Mouse (Mus musculus) midbrain, postnatal 0 days (tissue): ENCODE results near the gene Ak5. TPM values are rescaled to one million over a fixed set of nuclear protein-coding genes. Genes with fewer than 3 reads are reported as not detected.

ENCODE experiments used
- ATAC-seq: fragments of 200-750 bp; cut with Nextera tagmentation; 2 replicates; pipeline ENCODE4 v1.8.0; 2017; ENCODE audit warnings: moderate number of reproducible peaks, mild to moderate bottlenecking, moderate TSS enrichment, moderate library complexity; ENCODE audit not compliant: low FRiP score
- DNase-seq: peaks from one replicate; pipeline ENCODE4 v3.0.0-alpha.2; 2015; ENCODE audit warnings: low spot score
- H3K27ac ChIP-seq: fragments of 300-500 bp; sonication (generic); 2 replicates; pipeline ENCODE4 v1.5.1; 2014; ENCODE audit warnings: low read depth, mild to moderate bottlenecking, low read length, mixed read lengths
- H3K27me3 ChIP-seq: fragments of 300-500 bp; sonication (generic); 2 replicates; pipeline ENCODE4 v1.6.1; 2014; ENCODE audit warnings: low read length, control low read depth, mixed read lengths; ENCODE audit not compliant: insufficient read depth
- H3K36me3 ChIP-seq: fragments of 300-500 bp; sonication (generic); 2 replicates; pipeline ENCODE4 v1.6.1; 2014; ENCODE audit warnings: low read length, control low read depth, mixed read lengths; ENCODE audit not compliant: insufficient read depth
- H3K4me1 ChIP-seq: fragments of 300-500 bp; sonication (generic); 2 replicates; pipeline ENCODE4 v1.6.1; 2014; ENCODE audit warnings: mild to moderate bottlenecking, control low read depth, antibody characterized with exemption, low read length, mixed read lengths; ENCODE audit not compliant: insufficient read depth
- H3K4me2 ChIP-seq: fragments of 300-500 bp; sonication (generic); 2 replicates; pipeline ENCODE4 v1.6.1; 2014; ENCODE audit warnings: low read depth, mild to moderate bottlenecking, low read length, mixed read lengths; ENCODE audit not compliant: poor library complexity, severe bottlenecking
- H3K4me3 ChIP-seq: fragments of 300-500 bp; sonication (generic); 2 replicates; pipeline ENCODE4 v1.5.1; 2014; ENCODE audit warnings: low read depth, mild to moderate bottlenecking, low read length, moderate library complexity
- H3K9ac ChIP-seq: fragments of 300-500 bp; sonication (generic); replicated peaks from 2 replicates; pipeline ENCODE4 v1.6.1; 2014; ENCODE audit warnings: mild to moderate bottlenecking, low read length, moderate library complexity, mixed read lengths; ENCODE audit not compliant: poor library complexity, severe bottlenecking
- H3K9me3 ChIP-seq: fragments of 300-500 bp; sonication (generic); 2 replicates; pipeline ENCODE4 v1.6.1; 2016; ENCODE audit warnings: low read length, control low read depth
- CTCF ChIP-seq: IDR thresholded peaks from 2 replicates; pipeline ENCODE4 v1.5.1; 2016; ENCODE audit warnings: antibody characterized with exemption, mild to moderate bottlenecking
- WGBS: fragments of 180-500 bp; shearing (Covaris S2); extraction: QIAGEN DNeasy Blood & Tissue Kit; methylation state at CpG from one replicate; pipeline ENCODE4 v1.1.7; 2014; 5-methylcytosine and 5-hydroxymethylcytosine counted together
- polyA plus RNA-seq: library from polyadenylated mRNA; unstranded; fragments of >200 nt; fragmentation: Nextera tagmentation; extraction: Ambion mirVana; gene quantifications from 2 replicates; pipeline ENCODE4 v1.2.1, GENCODE M21; 2015
- total RNA-seq: library from RNA; depleted of rRNA; stranded (reverse); fragments of >200 nt; gene quantifications from 2 replicates; pipeline ENCODE4 v1.2.3, GENCODE M21; 2014

Ak5 gene
- total and polyA plus RNA-seq, 2 experiments from 2014 or later: 14.0 to 22.3 TPM

GRCm38 (mm10) chr3:152474582-152475277 lies 193.4 kb downstream of the Ak5 start:
- H3K27ac ChIP-seq: no peak overlapping the region
- H3K36me3 ChIP-seq: no peaks in the 10 kb centered on the region
- H3K27me3 ChIP-seq: no peaks in the 10 kb centered on the region
- peak; percentile 79 for DNase-seq
- ATAC-seq: no peak
- 62% methylated on average over 15 of the region's 15 CpGs for WGBS
- TF ChIP-seq CTCF: peak; percentile 79
- H3K4me3 ChIP-seq: no peak overlapping the region
- H3K4me1 ChIP-seq: no peaks in the 10 kb centered on the region
- no peaks in the 10 kb centered on the region for H3K9me3 ChIP-seq
- H3K9ac ChIP-seq: no peak overlapping the region
- no peak overlapping the region for H3K4me2 ChIP-seq

- ATAC-seq: no peak
Measured at GRCm38 (mm10) chr3:152472676-152473075, 195.5 kb downstream of the Ak5 start.

GRCm38 (mm10) chr3:152470347-152470746 lies 197.8 kb downstream of the Ak5 start:
- Histone ChIP-seq H3K4me3 (no peak overlapping the region), H3K27me3 (no peaks in the 10 kb centered on the region), H3K36me3 (no peaks in the 10 kb centered on the region), H3K9ac (no peak overlapping the region), H3K9me3 (no peaks in the 10 kb centered on the region), H3K4me2 (no peak overlapping the region), H3K4me1 (no peaks in the 10 kb centered on the region), H3K27ac (no peak overlapping the region)
- no peak for ATAC-seq
- 85% methylated on average over 10 of the region's 10 CpGs for WGBS
- DNase-seq: no peak
- TF ChIP-seq CTCF: no peak

More at GRCm38 (mm10) chr3:152472676-152473075, 195.5 kb downstream of the Ak5 start:
- Histone ChIP-seq H3K4me3 (no peak overlapping the region), H3K27ac (no peak overlapping the region), H3K9ac (no peak overlapping the region), H3K9me3 (no peaks in the 10 kb centered on the region), H3K4me2 (no peak overlapping the region), H3K4me1 (no peaks in the 10 kb centered on the region), H3K36me3 (no peaks in the 10 kb centered on the region), H3K27me3 (no peaks in the 10 kb centered on the region)
- DNase-seq: no peak
- no peak for TF ChIP-seq CTCF
- WGBS: 89% methylated on average over 16 of the region's 16 CpGs

- Histone ChIP-seq H3K4me3 (no peak overlapping the region), H3K9ac (no peak overlapping the region), H3K27ac (no peak overlapping the region), H3K9me3 (no peaks in the 10 kb centered on the region), H3K4me1 (no peaks in the 10 kb centered on the region), H3K27me3 (no peaks in the 10 kb centered on the region), H3K36me3 (no peaks in the 10 kb centered on the region), H3K4me2 (no peak overlapping the region)
- ATAC-seq (no peak), DNase-seq (no peak)
- no peak for TF ChIP-seq CTCF
- WGBS: 82% methylated on average over 18 of the region's 18 CpGs
Measured at GRCm38 (mm10) chr3:152469423-152470200, 198.5 kb downstream of the Ak5 start.

- Histone ChIP-seq H3K27me3 (no peaks in the 10 kb centered on the region), H3K4me1 (no peaks in the 10 kb centered on the region), H3K27ac (no peak overlapping the region), H3K9me3 (no peaks in the 10 kb centered on the region), H3K9ac (no peak overlapping the region), H3K4me2 (no peak overlapping the region), H3K36me3 (0 out of 2 replicates have a peak, but pooled peaks cover 2% of the 10 kb centered on the region), H3K4me3 (no peak overlapping the region)
- TF ChIP-seq CTCF: no peak
- no peak for ATAC-seq
- no peak for DNase-seq
- 90% methylated on average over 12 of the region's 12 CpGs for WGBS
Measured at GRCm38 (mm10) chr3:152468569-152469041, 199.6 kb downstream of the Ak5 start.

GRCm38 (mm10) chr3:152468032-152468431 lies 200.1 kb downstream of the Ak5 start:
- Histone ChIP-seq H3K4me2 (no peak overlapping the region), H3K36me3 (0 out of 2 replicates have a peak, but pooled peaks cover 4% of the 10 kb centered on the region), H3K27ac (no peak overlapping the region), H3K27me3 (no peaks in the 10 kb centered on the region), H3K9me3 (no peaks in the 10 kb centered on the region), H3K9ac (no peak overlapping the region), H3K4me3 (no peak overlapping the region), H3K4me1 (no peaks in the 10 kb centered on the region)
- no peak for TF ChIP-seq CTCF
- WGBS: 82% methylated on average over 8 of the region's 8 CpGs
- ATAC-seq (no peak), DNase-seq (no peak)
